Mouse (Mus musculus): ENCODE results near the gene Tfdp1.
A peak's percentile ranks its signal among the peaks of the same experiment; 100 is the strongest.

The Tfdp1 gene

DNA sequence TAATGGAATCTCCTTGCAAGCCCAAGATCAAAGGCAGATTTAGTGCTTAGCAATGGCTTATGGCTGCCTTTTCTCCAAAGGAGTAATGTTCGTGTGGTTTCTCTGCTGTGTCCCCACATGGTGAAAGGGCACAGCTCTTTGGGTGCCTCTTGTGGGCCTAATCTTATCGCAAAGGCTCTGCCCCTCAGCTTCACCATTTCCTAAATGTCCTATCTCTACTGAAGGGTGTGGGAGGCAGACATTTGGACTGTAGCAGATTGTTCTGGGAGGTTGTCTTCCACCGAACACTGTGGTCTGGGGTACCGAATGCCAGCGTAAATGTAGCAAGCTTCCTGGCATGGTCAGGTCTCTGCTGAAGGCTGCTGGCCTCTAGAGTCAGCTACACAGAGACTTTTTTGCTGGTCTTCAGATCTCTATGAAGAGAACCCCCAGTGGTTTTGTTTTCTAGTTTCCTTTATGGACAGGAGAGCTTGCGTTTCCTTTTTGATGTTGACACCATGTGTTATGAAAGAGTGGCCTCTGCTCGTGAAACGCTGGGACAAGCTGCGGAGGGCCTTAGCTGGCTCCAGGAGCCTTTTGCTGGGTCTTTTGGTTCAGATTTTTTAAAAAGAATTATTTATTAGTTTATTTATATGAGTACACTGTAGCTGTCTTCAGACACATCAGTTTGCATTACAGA, 14.7 kb downstream of the Tfdp1 start:
- DNase-seq (ENCODE audit: low spot score in 2 of 2), result no peak

- no peak for DNase-seq (ENCODE audit: low spot score in 2 of 2)
These were observed 15.3 kb downstream of the Tfdp1 start for GRCm38 (mm10) chr8:13353883-13354282.

DNA sequence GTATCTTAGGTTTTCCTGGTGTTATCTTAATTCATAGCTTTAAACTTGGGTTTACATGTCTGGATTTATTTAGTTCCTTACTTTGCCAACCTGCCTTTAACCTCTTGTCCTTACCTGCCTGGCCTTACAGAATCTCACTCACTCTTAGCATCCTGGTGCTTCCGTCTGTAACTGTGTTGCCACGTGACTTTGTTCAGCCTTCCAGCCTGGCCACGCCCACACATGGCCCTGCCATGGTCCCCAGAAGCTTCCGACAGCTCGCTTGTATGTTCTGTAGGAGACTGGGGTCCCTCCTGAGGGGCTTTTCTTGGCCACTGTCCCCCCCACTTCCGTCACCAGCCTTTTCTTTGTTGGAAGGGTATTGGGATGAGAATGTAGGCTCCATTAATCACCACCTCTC, 17.7 kb downstream of the Tfdp1 start:
- DNase-seq (ENCODE audit: low spot score in 2 of 2), result no peak

DNA sequence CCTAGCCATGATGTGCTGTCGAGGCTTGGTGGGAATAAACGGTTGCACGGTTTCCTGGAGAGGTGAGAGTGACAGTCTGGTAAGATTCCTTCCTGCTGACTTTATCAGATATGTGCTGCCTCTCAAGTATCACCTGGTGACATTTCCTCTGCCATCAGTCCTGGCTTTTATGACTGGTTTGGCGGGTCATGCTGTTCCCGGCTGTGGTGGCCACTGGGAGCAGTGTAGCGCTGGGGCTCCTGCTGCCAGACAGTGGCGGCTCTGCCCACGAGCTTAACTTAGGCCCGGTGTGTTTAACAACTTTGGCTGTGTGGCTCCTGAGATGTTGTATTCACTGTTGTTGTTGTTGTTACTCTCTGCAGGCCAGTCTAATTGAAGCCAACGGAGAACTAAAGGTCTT, 18.1 kb downstream of the Tfdp1 start:
- DNase-seq (ENCODE audit: low spot score in 2 of 2), result no peak

GRCm38 (mm10) chr8:13360213-13360612, 21.7 kb downstream of the Tfdp1 start:
- no peak for DNase-seq (ENCODE audit: low spot score in 2 of 2)

DNA sequence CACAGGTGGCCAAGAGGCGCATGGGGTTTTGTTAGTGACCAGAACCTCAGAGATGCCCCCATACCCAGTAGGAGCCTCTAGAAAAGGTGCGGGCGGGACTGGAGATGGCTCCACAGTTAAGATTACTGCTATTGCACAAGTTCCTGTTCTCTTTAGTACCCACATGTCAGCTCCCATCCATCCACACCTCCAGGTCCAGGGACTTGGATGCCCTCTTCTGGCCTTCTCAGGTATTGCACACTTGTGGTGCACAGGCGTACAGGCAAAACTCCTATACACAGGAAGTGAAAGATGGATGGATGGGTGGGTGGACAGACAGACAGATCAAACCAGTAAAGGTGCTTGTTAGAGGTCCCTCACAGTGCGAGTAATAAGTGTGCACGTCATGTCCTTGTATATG, 23.3 kb downstream of the Tfdp1 start:
- DNase-seq (ENCODE audit: low spot score in 2 of 2), result peak in 1 of 2 experiments; percentile 19

DNA sequence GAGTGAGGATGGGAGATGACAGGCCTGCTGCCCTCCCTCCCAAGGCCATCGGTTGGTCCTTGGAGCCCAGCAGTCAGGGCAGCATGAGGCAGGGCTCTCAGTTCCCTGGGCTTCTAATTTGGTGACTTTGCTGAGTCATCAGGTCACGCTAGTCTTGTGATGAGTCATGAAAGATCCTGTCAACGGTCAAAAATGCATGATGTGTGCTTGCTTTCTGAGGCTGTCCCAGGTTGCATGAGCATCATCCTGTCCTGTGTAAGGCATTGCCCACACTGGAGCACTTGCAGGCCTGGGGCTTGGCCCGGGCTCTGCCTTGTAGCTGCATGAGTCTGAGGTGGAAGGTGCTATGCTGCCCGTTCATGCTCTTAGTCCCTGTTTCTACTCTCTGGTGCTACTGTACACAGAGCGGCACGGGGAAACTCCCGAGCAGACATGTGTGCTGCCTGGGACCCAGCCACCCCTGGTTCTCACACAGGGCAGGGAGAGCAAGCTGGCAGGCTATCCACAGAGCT, 34.7 kb downstream of the Tfdp1 start:
- DNase-seq (ENCODE audit: low spot score in 2 of 2), result no peak

- no peak for DNase-seq (ENCODE audit: low spot score in 2 of 2)
These were observed 43.1 kb downstream of the Tfdp1 start for GRCm38 (mm10) chr8:13381630-13382029.

DNA sequence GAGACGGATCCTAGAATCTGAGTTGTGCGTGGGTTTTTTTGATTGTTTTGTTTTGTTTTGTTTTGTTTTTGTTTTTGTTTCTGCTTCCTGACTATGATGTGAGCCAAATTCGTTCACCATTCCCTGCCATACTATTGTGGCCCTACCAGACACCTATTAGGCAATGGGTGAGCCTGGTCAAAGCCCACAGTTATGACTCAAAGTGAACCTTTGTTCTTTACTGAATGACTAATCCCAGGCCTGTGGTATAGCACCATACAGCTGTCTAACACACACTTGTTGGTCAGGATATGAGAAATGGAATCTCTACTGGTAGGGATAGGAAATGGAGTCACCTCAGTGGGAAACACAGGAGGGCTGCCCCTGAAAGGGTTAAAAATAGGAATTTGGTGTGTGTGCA, 44.0 kb downstream of the Tfdp1 start:
- no peak for DNase-seq (ENCODE audit: low spot score in 2 of 2)

DNA sequence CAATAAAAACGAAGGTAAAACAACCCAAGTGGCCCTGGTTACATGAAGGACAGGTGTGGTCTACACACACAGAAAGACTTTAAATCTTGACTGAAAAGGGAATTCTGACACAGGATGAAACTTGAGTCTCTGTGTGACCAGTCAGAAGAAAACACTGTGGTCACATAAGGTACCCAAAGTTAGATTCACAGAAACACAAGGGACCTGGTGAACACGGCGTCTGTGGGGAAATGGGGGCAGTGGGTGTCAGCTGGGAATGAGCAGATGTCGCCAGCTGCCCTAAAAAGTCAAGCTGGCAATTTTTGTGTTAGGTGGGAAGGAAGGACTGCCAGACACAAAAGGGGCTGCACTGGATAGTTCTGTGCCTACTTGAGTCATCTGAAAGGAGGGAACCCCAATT, 44.4 kb downstream of the Tfdp1 start:
- no peak for DNase-seq (ENCODE audit: low spot score in 2 of 2)

- no peak for DNase-seq (ENCODE audit: low spot score in 2 of 2)
These were observed 47.8 kb downstream of the Tfdp1 start for GRCm38 (mm10) chr8:13386366-13386765.

- DNase-seq (ENCODE audit: low spot score in 2 of 2), result no peak
These were observed 49.2 kb downstream of the Tfdp1 start for GRCm38 (mm10) chr8:13387728-13388127.

DNA sequence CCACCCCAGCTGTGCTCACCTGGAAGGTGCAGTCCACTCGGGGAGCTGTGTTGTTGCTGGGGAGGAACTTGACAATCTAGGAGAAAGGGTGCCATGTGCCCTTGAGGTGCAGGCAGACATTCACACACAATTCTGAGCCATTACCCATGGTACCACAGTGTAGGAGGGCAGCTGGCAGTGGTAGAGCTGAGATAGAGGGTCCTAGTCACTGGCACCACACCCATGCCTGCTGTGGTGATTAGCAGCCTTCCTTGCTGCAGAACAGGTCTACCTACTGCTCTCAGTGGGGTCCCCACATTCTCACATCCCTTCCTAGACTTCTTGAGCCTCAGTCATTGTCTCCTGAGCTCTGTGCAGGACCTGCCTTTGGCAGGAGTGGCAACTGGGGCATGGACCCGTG, 50.2 kb downstream of the Tfdp1 start:
- DNase-seq (ENCODE audit: low spot score in 2 of 2), result no peak

DNA sequence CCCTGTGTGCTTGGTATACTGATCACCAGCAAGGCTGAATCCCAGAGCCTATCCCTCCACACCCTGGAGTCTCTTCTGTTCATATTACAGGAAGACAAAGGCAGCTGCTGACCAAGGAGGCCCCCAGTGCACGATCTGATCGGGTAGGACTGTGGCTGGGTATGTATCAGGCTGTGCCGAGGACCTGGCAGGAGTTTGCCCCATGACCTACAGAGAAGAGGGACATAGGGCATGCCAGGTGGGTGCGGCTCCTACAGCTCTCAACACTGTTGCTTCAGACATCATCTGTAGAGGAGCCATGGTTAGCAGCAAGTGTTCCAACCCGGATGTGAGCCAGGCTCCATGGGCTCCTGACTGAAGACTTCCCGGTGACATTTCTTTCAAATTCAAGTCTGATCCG, 55.3 kb downstream of the Tfdp1 start:
- no peak for DNase-seq (ENCODE audit: low spot score in 2 of 2)

- DNase-seq (ENCODE audit: low spot score in 2 of 2), result no peak
These were observed 58.2 kb downstream of the Tfdp1 start, which contains the start of gene Atp4b for GRCm38 (mm10) chr8:13396725-13397124. Atp4b (minus strand) TSS chr8:13396825.

DNA sequence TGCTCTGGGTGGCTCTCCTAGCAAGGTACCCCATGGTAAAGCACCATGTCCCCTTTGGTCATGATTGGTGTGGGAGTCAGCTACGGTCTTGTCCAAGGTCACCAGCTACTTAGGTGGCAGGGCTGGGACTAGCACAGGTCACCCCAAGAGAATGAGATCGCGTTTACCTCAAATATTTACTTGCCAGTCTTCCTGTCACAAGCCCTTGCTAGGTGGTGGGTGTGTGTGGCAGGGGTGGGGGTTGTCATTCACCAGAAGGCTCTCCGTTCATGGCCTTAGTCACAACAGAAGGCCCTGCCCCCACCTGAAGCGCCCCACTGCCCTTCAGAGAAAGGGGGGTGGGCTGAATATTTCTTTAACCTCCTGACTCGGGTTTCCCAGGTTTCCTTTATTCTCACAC, 65.0 kb downstream of the Tfdp1 start:
- DNase-seq (ENCODE audit: low spot score in 2 of 2), result no peak

DNA sequence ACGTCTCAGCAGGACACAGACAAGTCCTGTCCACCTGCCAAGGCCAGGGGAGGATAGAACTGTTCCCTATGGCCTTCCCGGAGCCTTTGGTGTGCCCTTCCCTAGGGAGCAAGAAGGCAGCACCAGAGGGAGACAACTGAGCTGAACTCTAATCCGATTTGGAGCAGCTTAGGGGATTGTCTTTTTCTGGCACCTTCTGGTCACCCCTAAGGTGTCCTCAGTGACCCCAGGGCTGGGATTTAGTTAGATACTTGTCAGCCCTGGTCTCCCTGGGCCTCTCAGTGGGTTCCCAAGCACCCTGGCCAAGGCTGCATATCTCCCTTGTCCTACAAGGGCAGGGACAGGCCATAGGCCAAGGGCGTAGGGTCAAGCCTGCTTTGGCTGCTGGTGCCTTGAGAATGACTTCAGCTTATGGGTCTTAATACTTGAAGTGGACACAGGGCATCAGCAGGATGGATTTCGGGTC, 66.1 kb downstream of the Tfdp1 start, which contains the start of gene Grk1:
Gene Grk1, plus strand, starts transcription at position 416 of the 466 bp plus-strand sequence.
- DNase-seq (ENCODE audit: low spot score in 2 of 2), result no peak

DNA sequence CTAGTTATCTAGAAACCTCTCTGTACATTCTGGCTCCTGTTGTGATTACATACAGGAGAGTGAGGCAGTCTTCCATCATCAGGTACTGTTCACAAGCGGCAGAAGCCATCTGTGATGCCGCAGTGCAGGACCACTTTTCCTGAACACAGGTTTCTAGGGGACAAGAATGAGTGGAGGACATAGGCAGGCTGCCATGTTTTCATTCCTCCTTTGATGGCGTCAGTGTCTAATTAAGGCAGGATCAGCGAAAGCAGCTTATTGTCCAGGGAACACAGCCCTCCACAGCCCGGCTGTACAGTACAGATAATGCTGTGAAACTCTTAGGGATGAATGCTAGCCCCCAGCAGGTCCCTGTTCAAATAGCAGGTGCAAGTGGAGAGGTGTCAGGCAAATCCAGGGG, 67.5 kb downstream of the Tfdp1 start:
- DNase-seq (ENCODE audit: low spot score in 2 of 2), result no peak

GRCm38 (mm10) chr8:13411597-13411996, 73.0 kb downstream of the Tfdp1 start:
- DNase-seq (ENCODE audit: low spot score in 2 of 2), result peak in 1 of 2 experiments; percentile 48

- DNase-seq (ENCODE audit: low spot score in 2 of 2), result peak in 1 of 2 experiments; percentile 25
These were observed 74.5 kb downstream of the Tfdp1 start for GRCm38 (mm10) chr8:13412891-13413558.

DNA sequence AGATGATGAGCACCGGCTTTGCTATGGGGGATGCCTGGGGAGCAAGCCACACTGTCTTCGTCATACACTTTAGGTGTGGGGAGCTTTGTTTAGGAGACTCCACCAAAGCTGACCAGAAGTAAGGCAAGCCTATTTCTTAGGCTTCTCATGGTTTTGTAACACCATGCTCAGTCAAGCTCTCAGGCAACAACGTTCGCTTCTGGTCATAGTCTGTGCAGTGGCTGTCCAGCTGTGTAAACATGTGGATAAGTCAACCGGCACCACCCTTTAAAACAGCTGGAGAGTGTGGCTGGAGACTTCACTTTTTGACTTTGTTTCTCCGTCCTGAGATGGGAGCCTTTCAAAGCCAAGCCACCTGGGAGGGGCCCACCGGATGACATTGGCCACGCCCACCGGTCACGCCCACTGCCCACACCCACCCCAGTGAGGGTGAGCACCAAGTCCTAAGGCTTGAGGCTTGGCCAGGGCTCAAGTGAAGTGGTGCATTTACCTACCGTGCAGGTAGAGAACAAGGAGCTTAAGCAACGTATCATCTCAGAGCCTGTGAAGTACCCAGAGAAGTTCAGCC, 75.4 kb downstream of the Tfdp1 start:
- DNase-seq (ENCODE audit: low spot score in 2 of 2), result no peak

- DNase-seq (ENCODE audit: low spot score in 2 of 2), result no peak
These were observed 77.3 kb downstream of the Tfdp1 start for GRCm38 (mm10) chr8:13415879-13416278.

Measured in spleen, postnatal 14 days (tissue).